Mouse (Mus musculus) liver, postnatal 0 days (tissue): ENCODE measurements around the gene Lrrc8c.

Source experiments
- CTCF ChIP-seq: sonication (generic); IDR thresholded peaks from 2 replicates; pipeline ENCODE4 v1.5.1; 2016; ENCODE audit warnings: antibody characterized with exemption, low read depth
- EP300 ChIP-seq: IDR thresholded peaks from 2 replicates; pipeline ENCODE4 v1.6.1; 2016; ENCODE audit warnings: antibody characterized with exemption, low read depth, mild to moderate bottlenecking

GRCm38 (mm10) chr5:105530576-105530975 is 11.4 kb downstream of the Lrrc8c start:
- no peak for TF ChIP-seq CTCF
- no peak for TF ChIP-seq EP300
